Mouse (Mus musculus) neural tube, embryonic 14.5 days (tissue): ENCODE measurements at regions not wholly inside any gene's neighbourhood (a gene's known extent, or its start where the extent isn't known, plus 50 kb on each side); places are given as distances from the start of the nearest gene placed in this dataset.

Experiments
- ATAC-seq: fragments of 200-750 bp; cut with Nextera tagmentation; 2 replicates; pipeline ENCODE4 v1.8.0; 2017; ENCODE audit warnings: low read depth, mild to moderate bottlenecking, moderate TSS enrichment, moderate library complexity
- H3K27ac ChIP-seq: fragments of 300-500 bp; sonication (generic); 2 replicates; pipeline ENCODE4 v1.5.1; 2014; ENCODE audit warnings: low read depth, mild to moderate bottlenecking, control low read depth, low read length, moderate library complexity, mixed read lengths
- H3K27me3 ChIP-seq: fragments of 300-500 bp; sonication (generic); 2 replicates; pipeline ENCODE4 v1.6.1; 2014; ENCODE audit warnings: low read length; ENCODE audit not compliant: control insufficient read depth, insufficient read depth
- H3K36me3 ChIP-seq: fragments of 300-500 bp; sonication (generic); 2 replicates; pipeline ENCODE4 v1.6.1; 2014; ENCODE audit warnings: low read length, mixed read lengths; ENCODE audit not compliant: control insufficient read depth, insufficient read depth
- H3K4me1 ChIP-seq: fragments of 300-500 bp; sonication (generic); 2 replicates; pipeline ENCODE4 v1.6.1; 2014; ENCODE audit warnings: low read length; ENCODE audit not compliant: control insufficient read depth, insufficient read depth
- H3K4me2 ChIP-seq: fragments of 300-500 bp; sonication (generic); 2 replicates; pipeline ENCODE4 v1.6.1; 2014; ENCODE audit warnings: mild to moderate bottlenecking, low read depth, low read length, control low read depth
- H3K4me3 ChIP-seq: fragments of 300-500 bp; sonication (generic); 2 replicates; pipeline ENCODE4 v1.5.1; 2014; ENCODE audit warnings: low read depth, low read length, control low read depth, mixed read lengths
- H3K9ac ChIP-seq: fragments of 300-500 bp; sonication (generic); replicated peaks from 2 replicates; pipeline ENCODE4 v1.6.1; 2014; ENCODE audit warnings: low read depth, mild to moderate bottlenecking, control low read depth, low read length, mixed read lengths
- H3K9me3 ChIP-seq: fragments of 300-500 bp; sonication (generic); 2 replicates; pipeline ENCODE4 v1.6.1; 2016; ENCODE audit warnings: low read length; ENCODE audit not compliant: control insufficient read depth
- WGBS: fragments of 180-500 bp; shearing (Covaris S2); extraction: QIAGEN DNeasy Blood & Tissue Kit; methylation state at CpG from one replicate; pipeline ENCODE4 v1.1.7; 2014; 5-methylcytosine and 5-hydroxymethylcytosine counted together

DNA sequence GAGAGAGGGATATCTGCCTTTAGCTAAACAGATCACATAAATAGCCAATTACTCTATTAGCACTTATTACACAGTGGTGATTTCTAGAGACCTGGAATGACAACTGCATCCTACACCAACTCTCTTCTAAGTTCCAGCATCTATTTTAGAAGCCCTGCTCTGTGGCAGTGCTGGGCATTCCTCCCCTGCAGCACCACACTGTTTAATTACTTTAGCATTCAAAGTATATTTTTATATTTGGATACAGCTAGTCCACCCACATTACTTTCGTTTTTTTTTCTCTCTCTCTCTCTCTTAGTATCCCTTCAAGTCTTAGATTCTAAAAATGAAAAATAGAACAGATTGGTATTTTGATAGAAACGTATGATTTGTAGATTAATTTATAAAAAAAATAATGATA is 250.1 kb downstream of the Nova1 start:
- 78% methylated on average over 2 of the region's 2 CpGs for WGBS
- Histone ChIP-seq H3K4me3 (no peak overlapping the region), H3K4me2 (no peak overlapping the region), H3K9ac (no peak overlapping the region), H3K9me3 (no peaks in the 10 kb centered on the region), H3K4me1 (no peaks in the 10 kb centered on the region), H3K27me3 (no peaks in the 10 kb centered on the region), H3K27ac (no peak overlapping the region), H3K36me3 (no peaks in the 10 kb centered on the region)
- ATAC-seq: no peak

DNA sequence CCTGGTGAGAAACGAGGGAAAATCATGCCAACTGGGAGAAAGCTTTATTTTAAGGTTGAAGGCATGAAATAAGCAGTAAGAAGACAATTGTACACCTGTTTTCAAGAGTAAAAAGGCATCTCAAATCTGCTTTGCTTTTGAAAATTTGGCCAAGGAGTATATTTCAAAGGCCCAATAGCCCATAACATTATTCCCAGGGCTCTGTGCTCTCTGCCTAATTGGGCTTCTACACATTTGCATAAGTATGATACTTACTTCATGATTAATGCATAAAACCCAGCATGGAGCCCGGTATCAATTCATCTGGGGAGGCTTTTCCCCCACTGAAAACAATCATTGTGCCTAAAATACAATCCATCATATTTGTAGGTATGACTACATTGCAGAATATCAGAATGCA is 252.4 kb downstream of the Nova1 start:
- no peak overlapping the region for H3K27ac ChIP-seq
- H3K9me3 ChIP-seq: no peaks in the 10 kb centered on the region
- no peaks in the 10 kb centered on the region for H3K27me3 ChIP-seq
- H3K36me3 ChIP-seq: no peaks in the 10 kb centered on the region
- H3K4me1 ChIP-seq: no peaks in the 10 kb centered on the region
- no peak overlapping the region for H3K9ac ChIP-seq
- no peak overlapping the region for H3K4me2 ChIP-seq
- no peak; the same call in 1 of the 2 replicates for ATAC-seq
- no peak overlapping the region for H3K4me3 ChIP-seq
- 38% methylated on average over 2 of the region's 2 CpGs for WGBS

GRCm38 (mm10) chr12:46520942-46521341 is 297.8 kb downstream of the Nova1 start:
- no peak overlapping the region for H3K9ac ChIP-seq
- no peaks in the 10 kb centered on the region for H3K27me3 ChIP-seq
- no peaks in the 10 kb centered on the region for H3K36me3 ChIP-seq
- H3K27ac ChIP-seq: no peak overlapping the region
- H3K4me1 ChIP-seq: no peaks in the 10 kb centered on the region
- peak; percentile 75; the same call in 1 of the 2 replicates for ATAC-seq
- H3K9me3 ChIP-seq: no peaks in the 10 kb centered on the region
- 18% methylated on average over 3 of the region's 3 CpGs for WGBS
- no peak overlapping the region for H3K4me2 ChIP-seq
- H3K4me3 ChIP-seq: no peak overlapping the region

- Histone ChIP-seq H3K27ac (no peak overlapping the region), H3K4me2 (no peak overlapping the region), H3K36me3 (no peaks in the 10 kb centered on the region), H3K9me3 (0 out of 2 replicates have a peak, but pooled peaks cover 3% of the 10 kb centered on the region), H3K4me3 (no peak overlapping the region), H3K9ac (no peak overlapping the region), H3K4me1 (no peaks in the 10 kb centered on the region), H3K27me3 (no peaks in the 10 kb centered on the region)
- ATAC-seq: no peak
- WGBS: 93% methylated on average over 3 of the region's 3 CpGs
Measured at GRCm38 (mm10) chr12:46507829-46508228, 310.9 kb downstream of the Nova1 start.

DNA sequence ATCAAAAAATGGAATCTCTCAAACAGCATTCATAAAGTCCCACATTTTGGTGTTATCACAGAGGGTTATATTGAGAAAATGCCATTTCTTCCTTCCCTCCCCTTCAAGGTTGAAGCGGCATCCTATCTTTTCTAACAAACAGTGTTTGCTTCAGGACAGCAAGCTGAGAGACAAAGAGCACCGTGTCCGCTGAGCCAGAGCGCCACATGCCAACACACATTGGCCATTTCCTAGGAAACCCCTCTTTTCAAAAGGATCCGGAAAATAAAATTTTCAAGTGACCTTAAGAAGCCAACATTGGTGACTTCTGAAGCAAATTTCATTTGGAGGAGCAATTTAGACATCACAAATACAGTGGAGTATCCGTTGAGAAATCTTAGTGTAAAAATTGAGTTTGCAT is 326.3 kb downstream of the Nova1 start:
- ATAC-seq: no peak
- no peaks in the 10 kb centered on the region for H3K9me3 ChIP-seq

DNA sequence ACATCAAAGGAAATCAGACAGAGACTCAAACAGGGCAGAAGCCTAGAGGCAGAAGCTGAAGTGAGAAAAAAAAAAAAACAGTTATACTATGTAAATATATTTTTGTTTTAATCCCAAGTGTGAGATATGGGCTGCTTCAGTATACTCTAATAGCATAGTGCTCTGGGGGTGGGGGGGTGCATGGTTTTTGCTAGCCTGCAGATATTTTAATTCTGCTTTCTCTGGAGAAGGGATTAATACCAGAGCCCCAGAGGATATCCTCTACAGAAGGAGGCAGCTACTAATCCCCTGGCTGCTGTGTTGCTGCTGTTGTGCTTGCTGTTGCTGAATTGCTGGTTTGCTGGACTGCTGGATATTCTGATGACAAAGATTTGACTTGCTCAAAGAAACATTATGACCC is 367.8 kb downstream of the Nova1 start:
- Histone ChIP-seq H3K27me3 (no peaks in the 10 kb centered on the region), H3K4me3 (no peak overlapping the region), H3K9me3 (no peaks in the 10 kb centered on the region), H3K36me3 (no peaks in the 10 kb centered on the region), H3K4me1 (no peaks in the 10 kb centered on the region), H3K9ac (no peak overlapping the region), H3K4me2 (no peak overlapping the region), H3K27ac (no peak overlapping the region)
- no peak for ATAC-seq

More for the DNA sequence above, 326.3 kb downstream of the Nova1 start:
- Histone ChIP-seq H3K4me3 (no peak overlapping the region), H3K36me3 (no peaks in the 10 kb centered on the region), H3K4me1 (peaks cover 4% of the 10 kb centered on the region; the same call in 1 of the 2 replicates), H3K9ac (no peak overlapping the region), H3K27me3 (no peaks in the 10 kb centered on the region), H3K27ac (no peak overlapping the region), H3K4me2 (no peak overlapping the region)
- 40% methylated on average over 6 of the region's 6 CpGs for WGBS

GRCm38 (mm10) chr12:46444644-46445313 is 373.9 kb downstream of the Nova1 start:
- no peaks in the 10 kb centered on the region for H3K36me3 ChIP-seq
- no peak overlapping the region for H3K4me2 ChIP-seq
- H3K9ac ChIP-seq: no peak overlapping the region
- H3K9me3 ChIP-seq: no peaks in the 10 kb centered on the region
- 68% methylated on average over 7 of the region's 7 CpGs for WGBS
- H3K27ac ChIP-seq: no peak overlapping the region
- ATAC-seq: no peak
- H3K4me3 ChIP-seq: no peak overlapping the region
- no peaks in the 10 kb centered on the region for H3K4me1 ChIP-seq
- no peaks in the 10 kb centered on the region for H3K27me3 ChIP-seq

- H3K27me3 ChIP-seq: no peaks in the 10 kb centered on the region
- no peak overlapping the region for H3K4me2 ChIP-seq
- no peak for ATAC-seq
- no peak overlapping the region for H3K27ac ChIP-seq
- no peak overlapping the region for H3K4me3 ChIP-seq
- no peaks in the 10 kb centered on the region for H3K9me3 ChIP-seq
- H3K4me1 ChIP-seq: no peaks in the 10 kb centered on the region
- no peak overlapping the region for H3K9ac ChIP-seq
- H3K36me3 ChIP-seq: no peaks in the 10 kb centered on the region
- WGBS: 88% methylated on average over 4 of the region's 4 CpGs
Measured at GRCm38 (mm10) chr12:46419591-46419990, 399.1 kb downstream of the Nova1 start.

DNA sequence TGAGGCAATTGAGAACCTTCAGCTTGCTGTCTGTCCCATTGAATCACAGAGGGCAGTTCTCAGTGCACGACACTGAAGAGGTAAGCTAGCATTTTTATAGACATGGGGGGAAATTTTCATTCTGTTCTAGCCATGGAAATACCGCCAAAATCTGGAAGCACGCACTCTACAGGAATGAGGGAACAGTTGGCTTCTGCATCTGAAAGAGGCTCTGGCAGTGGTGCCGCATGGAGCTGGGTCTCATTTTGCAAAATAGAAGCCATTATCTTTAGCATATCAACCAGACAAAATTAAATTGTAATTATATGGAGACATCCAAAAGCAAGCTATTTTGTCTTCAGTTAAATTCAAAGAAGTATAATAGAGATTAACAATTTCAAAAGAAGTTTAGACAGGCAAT is 399.7 kb downstream of the Nova1 start:
- Histone ChIP-seq H3K4me3 (no peak overlapping the region), H3K4me1 (no peaks in the 10 kb centered on the region), H3K9me3 (no peaks in the 10 kb centered on the region), H3K9ac (no peak overlapping the region), H3K36me3 (no peaks in the 10 kb centered on the region), H3K4me2 (no peak overlapping the region), H3K27me3 (no peaks in the 10 kb centered on the region), H3K27ac (no peak overlapping the region)
- WGBS: 84% methylated on average over 4 of the region's 4 CpGs
- ATAC-seq: no peak
